Mouse (Mus musculus): ENCODE results near the gene Hoxd8.

Gene Hoxd8

DNA sequence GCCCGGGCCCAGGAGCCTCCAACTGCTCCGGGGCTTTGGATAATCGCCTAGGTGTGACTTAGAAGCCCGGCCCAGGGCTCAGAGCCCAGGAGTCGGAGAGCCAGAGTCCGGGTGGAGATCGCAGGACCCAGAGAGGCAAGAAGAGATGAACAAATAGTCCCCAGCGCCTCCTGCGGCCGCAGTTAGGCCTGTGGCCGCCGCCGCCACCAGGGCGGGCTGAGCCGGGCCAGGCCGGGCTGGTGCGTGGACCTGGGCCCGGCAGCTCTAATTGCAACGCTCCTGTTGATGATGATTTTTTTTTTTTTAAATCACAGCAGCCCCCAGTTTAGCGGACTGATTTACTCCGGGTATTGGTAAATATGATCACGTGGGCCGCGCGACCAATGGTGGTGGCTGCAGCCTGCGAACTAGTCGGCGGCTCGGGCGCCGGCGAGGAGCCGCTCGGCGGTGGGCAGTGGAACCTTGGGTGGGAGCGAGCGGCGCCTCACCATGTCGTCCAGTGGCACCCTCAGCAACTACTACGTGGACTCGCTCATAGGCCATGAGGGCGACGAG is 6.8 kb upstream of the Hoxd8 start, which contains the start of gene Hoxd9:
TSS of gene Hoxd9 (plus strand) at position 161 of the 555 bp plus-strand sequence.
- ATAC-seq (ENCODE audit: insufficient number of reproducible peaks, low FRiP score, low TSS enrichment), result no peak

DNA sequence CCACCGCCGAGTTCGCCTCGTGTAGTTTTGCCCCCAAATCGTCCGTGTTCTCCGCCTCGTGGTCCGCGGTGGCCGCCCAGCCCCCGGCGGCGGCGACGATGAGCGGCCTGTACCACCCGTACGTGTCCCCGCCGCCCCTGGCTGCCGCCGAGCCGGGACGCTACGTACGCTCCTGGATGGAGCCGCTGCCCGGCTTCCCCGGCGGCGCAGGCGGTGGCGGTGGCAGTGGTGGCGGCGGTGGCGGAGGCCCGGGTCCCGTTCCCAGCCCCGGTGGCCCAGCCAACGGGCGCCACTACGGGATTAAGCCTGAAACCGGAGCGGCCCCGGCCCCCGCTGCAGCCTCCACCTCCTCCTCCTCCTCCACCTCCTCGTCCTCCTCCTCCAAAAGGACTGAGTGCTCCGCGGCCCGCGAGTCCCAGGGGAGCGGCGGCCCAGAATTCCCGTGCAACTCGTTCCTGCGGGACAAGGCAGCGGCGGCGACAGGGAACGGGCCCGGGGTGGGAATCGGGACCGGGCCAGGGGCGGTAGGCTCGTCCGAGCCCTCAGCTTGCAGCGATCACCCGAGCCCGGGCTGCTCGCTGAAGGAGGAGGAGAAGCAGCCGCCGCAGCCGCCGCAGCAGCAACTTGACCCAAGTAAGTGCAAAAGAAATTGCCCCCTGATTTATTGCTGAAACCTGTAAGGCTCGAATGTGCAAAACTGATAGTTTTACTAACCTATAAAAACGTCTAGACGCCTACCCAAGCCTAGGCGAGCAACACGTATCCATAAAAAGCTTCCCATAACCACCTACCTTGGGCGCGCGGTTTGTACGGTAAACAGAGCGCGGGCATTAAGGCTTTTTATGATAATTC is 6.0 kb upstream of the Hoxd8 start:
- ATAC-seq (ENCODE audit: insufficient number of reproducible peaks, low FRiP score, low TSS enrichment), result no peak

DNA sequence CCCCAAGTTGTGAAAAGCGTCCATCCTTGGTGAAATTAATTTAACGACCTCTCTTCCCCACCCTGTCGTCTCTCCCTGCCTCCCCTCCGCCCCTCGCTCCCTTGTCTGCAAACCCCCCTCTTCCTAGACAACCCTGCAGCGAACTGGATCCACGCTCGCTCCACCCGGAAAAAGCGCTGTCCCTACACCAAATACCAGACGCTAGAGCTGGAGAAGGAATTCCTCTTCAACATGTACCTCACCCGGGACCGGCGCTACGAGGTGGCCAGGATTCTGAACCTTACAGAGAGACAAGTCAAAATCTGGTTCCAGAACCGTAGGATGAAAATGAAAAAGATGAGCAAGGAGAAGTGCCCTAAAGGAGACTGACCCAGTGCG is 5.4 kb upstream of the Hoxd8 start:
- no peak for ATAC-seq (ENCODE audit: insufficient number of reproducible peaks, low FRiP score, low TSS enrichment)

DNA sequence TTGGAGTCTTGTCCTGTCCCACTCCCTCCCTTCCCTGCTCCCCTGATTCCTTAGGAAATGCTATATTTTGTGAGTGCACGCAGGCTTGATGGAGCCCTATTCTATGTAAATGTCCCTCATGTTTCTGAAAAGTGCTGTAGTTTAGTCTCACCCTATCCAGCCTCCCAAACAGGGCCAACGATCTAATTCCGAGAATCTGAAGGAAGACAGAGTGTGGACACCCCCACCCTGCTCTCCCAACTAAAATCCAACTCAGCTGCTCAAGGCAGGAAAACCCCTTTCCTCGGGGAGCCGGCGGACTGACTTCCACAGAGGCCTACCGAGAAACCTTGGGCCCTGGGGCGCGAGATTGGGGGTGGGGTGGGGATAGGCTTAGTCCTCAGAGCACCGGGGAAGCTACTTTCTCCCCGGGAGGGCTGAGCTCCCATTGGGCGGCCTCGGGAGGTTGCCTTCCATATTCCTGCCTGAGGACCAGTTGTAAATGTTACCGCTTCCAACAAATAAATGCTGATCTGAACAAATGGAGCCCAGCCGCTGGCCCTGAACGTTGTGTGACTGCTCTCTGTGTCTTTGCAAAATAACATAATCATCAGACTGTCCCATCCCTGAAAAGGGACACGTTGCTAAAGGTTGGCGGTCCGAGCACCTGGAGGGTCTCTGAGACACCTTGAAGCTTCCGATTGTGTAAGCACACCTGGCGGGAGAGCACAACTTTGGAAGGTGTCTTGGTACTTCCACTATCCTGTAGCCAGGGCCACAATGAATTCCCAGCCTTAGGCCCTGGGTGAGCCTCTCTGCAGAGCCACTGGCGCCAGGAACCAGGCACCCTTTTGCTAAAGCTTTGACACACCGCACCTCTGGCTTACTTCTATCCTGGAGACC is 4.5 kb upstream of the Hoxd8 start:
- no peak for ATAC-seq (ENCODE audit: insufficient number of reproducible peaks, low FRiP score, low TSS enrichment)

DNA sequence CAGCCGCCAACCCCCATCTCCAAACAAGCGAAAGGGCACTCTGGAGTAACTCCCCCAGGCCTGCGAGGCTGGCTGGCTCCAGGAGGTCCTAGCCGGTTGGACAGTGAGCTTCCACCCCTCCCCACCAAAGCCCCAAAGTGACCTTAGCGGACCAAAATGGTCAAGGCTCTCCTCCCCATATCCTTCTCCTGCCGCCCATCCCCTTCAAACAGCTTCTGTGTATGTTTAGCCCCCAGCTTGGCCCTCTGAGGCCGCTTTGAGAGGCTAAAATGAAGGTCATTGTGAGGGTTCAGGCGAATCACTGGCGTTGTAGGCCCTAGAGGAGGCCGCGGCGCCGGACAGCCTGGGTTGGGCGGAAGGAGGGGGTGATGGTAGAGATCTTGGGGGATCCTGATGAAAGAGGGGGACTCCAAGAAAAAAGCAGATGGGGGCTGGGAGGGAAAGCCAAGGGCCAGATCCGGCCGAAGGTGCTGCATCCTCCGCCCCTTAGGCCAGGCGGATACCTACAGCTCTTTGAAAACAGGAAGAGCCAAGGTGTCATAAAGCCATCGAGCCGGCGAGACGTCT is 3.8 kb upstream of the Hoxd8 start:
- no peak for ATAC-seq (ENCODE audit: insufficient number of reproducible peaks, low FRiP score, low TSS enrichment)

DNA sequence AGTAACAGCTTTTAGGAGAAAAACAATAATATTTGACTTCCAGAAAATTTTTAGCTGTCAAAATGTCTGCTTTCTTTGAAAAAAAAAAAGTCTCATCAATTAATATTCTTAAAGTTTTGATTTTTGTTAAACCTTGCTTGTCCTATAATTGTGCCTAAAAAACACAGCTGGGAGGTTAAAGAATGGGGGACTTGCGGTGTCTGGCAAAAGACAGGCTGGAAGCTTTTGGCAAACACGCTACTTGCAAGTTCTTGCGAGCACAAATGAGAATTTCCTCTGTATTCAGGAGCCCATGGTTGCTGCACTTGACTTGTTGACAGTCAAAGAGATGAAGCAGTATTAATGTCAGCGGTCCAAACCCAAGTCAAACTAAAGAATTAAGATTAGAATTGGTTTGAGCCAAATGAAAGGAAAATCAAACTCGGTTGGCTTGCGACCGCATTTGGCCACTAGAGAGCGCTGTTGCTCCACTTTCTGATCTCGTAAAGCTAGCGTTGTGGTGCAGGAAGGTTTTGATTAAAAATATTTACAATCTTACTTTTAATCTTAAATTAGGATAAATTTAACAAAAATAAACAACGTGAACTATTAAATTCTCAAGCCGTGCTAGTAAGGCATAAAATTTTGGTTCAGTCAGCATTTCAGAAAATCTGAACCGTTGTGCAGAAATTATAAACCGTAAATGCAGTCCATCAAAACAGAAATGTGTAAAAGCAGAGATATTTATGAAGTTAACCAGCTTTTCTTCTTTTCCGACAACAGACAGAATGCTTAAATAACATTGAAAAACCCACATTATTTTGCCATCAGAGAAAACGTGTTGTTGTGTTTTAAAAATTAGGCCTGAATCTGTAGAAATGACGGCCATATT is 2.2 kb upstream of the Hoxd8 start:
- ATAC-seq (ENCODE audit: insufficient number of reproducible peaks, low FRiP score, low TSS enrichment), result no peak

DNA sequence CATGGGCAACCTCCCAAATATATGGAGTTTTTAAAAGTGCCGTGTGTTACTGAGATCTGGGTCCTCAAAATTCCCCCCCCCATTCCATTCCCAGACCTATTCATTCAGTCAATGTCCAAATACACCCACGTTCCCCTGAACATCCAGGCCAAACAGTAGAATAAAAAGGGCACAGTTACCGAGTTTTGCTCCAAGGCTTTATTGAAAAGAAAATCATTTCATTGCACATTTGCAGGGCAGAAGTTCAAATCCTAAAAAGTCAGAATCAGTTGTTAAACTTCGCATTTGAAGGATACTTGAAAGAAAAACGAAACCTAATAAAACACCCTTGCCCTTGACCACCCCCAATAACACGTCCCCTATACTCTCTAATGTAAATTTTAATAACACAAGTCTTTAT is 1.6 kb upstream of the Hoxd8 start:
- no peak for ATAC-seq (ENCODE audit: insufficient number of reproducible peaks, low FRiP score, low TSS enrichment)

DNA sequence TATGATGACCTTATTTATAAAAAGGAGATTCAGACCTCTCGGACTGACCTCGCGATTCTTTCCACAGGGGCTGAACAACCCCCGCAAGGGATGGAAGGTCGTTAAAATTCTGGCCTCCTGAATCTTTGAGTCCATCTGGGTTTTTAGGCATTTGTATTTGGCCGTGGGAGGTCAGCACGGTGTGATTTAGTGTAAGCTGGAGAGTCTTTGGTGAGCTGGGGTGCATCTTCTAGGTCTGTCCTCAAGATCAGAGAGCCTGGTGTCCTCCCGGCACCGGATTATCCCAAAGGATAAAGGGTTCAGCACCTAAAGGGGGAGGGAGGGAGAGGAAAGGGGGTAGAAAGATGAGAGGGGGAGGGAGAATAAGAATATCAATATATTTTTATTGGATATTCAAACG is 1.1 kb upstream of the Hoxd8 start:
- no peak for ATAC-seq (ENCODE audit: insufficient number of reproducible peaks, low FRiP score, low TSS enrichment)

DNA sequence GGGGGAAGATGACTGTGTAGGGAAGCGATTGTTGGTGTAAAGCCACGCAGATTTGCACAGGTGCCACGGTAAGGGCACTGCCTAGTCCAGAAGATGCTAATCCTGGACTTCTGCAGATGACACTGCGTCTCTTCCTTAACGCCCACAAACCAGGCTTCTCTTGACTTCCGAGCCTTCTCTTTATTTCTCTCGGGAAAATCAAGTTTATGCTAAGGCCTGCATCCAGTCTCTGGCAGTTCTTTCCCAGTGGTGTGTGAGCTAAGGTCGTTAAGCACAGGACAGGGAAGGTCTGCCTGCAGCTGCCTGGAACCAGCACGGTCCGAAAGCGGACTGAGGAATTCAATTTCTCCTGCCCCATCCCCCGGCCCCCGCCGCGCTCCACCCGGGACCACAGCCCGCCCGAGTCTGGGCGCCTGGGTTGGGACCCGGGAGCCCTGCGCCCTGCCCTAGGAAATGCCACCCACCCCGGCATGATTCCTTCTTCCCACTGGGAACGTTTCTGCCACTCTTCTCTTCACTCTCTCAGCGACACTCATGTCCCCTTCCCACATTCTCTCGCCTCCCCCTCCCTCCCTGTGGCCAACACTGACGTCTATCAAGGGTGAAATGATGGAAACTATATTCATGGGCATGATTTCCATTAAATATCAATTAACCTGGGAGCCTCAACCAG is 559 bp upstream of the Hoxd8 start:
- no peak for ATAC-seq (ENCODE audit: insufficient number of reproducible peaks, low FRiP score, low TSS enrichment)

DNA sequence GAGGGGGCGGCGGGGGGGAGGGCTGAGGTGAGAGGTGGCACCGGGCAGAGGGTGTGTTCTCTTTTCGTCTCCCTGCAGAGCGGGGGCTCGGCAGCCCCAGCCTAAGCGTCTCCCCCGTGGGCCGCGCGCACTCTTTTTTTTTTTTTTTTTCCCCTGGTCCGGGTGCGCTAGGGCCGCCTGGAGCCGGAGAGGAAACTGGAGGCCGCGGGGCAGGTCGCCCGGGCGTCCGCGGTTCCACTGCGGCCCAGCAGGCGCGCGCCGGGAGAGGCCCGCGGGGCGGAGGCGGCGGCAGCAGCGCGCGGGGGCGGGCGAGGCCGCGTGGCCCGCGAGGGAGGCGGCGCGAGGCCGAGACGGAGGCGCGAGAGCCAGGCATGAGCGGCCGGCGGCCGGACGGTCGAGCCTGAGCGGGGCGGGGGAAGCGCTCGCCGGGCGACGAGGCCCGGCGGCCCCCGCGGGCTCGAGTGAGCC is 618 bp downstream of the Hoxd8 start:
- no peak for ATAC-seq (ENCODE audit: insufficient number of reproducible peaks, low FRiP score, low TSS enrichment)

DNA sequence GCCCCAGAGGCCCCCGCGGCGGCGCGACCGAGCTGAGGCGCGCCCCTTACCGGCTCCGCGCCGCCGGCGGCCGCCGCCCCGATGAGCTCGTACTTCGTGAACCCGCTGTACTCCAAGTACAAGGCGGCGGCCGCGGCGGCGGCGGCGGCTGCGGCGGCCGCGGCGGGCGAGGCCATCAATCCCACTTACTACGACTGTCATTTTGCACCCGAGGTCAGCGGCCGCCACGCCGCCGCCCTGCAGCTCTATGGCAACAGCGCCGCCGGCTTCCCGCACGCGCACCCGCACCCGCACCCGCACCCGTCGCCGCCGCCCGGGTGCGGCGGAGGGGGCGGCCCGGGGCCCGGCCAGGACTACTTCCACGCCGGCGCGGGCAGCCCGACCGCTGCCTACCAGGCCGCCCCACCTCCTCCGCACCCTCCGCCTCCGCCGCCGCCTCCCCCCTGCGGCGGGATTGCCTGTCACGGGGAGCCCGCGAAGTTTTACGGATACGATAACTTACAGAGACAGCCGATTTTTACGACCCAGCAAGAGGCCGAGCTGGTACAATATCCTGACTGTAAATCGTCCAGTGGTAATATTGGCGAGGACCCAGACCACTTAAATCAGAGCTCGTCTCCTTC is 1.2 kb downstream of the Hoxd8 start:
- no peak for ATAC-seq (ENCODE audit: insufficient number of reproducible peaks, low FRiP score, low TSS enrichment)

DNA sequence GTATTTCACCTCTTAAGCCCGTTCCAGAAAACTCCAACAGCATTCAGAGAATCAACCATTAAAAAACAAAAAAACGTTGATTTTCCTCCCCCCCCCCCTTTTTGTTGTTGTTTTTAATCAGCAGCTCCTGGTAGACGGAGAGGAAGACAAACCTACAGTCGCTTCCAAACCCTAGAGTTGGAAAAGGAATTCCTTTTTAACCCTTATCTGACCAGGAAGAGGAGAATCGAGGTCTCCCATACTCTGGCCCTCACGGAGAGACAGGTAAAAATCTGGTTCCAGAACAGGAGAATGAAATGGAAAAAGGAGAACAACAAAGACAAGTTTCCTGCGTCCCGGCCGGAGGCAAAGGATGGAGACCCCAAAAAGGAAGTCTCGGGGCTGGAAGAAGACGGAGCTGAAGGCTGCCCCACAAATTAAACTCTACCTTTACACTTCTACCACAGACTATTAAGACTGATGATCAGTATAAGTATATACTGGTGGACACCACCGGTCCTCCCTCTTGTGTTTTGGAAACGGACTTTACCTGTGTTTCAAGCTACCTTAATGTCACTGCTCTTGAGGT is 2.1 kb downstream of the Hoxd8 start:
- no peak for ATAC-seq (ENCODE audit: insufficient number of reproducible peaks, low FRiP score, low TSS enrichment)

DNA sequence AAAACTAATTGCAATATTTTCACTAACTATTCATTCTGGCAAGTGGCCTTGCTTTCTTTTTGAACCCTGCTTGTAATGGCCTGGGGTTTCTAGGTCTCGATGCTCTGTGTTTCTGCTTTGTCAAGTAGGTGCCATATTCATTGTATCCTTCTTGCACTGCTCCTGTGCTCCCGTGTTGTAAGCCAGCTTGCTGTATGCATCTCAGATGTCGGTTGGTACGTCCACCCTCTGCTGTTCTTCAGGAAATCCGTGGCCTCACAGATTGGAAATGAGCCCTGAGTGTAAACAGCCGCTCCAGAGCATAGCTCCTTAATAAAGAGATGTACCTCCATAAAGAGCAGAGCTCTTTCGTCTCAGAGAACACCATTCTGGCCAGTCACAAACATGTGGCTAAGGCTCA is 3.2 kb downstream of the Hoxd8 start:
- ATAC-seq (ENCODE audit: insufficient number of reproducible peaks, low FRiP score, low TSS enrichment), result no peak

DNA sequence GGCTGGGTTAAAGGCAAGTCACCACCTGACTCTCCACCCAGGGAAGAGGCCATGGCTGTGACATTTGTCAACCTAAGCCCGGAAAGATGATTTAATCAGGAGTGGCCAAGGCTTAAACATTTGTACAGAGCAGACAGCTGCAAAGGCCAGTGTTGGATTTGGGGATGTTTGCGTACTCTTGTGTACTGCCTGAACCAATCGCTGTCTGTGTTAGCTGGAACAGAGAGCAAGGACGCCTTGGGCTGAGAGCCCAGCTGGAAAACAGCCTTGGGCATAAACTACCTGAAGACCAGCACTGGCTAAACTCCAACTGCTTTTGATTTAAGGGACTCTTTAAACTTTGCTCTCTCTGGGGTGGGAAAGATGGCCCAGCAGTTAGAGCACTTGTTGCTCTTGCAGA is 4.3 kb downstream of the Hoxd8 start:
- no peak for ATAC-seq (ENCODE audit: insufficient number of reproducible peaks, low FRiP score, low TSS enrichment)

DNA sequence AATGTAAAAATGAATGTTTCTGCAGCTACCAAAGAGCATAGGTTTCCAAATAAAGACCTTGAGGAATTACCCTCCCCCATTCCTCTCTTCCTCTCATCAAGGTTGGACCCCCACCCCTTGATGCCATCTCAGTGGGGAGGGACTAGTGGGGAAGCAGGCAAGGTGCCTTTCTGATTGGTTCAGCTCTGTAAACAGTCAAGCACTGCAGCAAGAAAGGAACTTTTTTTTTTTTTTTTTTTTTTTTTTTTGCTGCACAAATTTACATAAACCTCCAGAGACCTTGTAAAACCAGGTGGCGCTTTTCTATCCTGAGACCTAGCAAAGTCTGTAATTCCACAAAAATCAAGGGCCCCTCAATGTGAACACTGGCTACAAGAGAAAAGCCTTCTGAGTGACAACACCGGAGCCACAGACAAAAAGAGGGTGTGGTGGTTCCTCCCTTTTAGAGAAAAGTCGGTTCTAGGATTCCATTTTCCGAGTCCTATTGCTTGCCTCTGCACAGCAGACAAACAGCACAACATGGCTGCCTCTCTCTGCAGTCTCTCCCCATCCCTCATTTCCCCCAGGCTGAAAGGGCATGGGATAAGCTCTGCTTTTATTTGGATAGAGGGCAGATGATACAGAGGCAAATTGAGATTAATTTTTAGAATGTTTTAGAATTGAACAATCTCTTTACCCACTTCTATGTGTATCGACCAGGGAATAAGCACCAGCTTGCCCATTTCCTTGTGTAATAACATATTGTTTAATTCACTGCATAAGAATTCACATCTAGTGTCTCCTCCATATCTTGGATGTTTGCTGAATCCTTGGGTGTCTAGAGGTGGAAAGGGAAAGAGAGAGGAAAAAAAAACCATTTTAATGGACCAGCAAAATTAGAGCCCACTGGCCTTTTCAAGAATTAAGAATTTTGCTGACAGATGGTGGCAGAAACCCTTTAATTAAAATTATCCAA is 5.3 kb downstream of the Hoxd8 start:
- ATAC-seq (ENCODE audit: insufficient number of reproducible peaks, low FRiP score, low TSS enrichment), result no peak

DNA sequence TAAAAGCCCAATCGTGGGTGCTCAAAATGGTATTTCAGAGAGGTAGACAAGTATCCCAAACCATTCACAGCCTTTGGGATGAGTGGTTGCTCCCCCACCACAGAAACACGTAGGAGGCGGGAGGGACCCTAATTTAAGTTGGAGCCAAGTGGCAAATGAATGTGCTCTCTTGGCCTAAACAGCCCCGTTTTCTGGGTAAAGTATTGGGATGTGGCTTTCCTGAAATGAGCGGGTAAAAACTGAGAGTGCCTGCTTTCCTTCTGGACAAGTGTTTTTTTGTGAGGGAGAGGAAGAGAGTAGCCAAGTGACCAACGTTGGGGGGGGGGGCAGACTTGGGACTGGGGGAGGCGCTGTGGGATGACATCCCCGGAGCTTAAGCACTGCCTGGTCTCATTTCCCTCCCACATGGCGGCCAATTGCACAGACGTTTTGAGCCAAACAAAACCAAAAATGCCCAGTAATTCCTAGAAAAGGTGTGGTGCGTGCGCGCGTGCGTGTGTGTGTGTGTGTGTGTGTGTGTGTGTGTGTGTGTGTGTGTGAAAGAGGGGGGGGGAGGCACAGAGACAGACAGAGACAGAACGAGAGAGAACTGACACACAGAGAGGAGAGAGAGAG is 6.6 kb downstream of the Hoxd8 start:
- no peak for ATAC-seq (ENCODE audit: insufficient number of reproducible peaks, low FRiP score, low TSS enrichment)

Data from cerebellum, adult (tissue).